In the genomic region with DNA sequence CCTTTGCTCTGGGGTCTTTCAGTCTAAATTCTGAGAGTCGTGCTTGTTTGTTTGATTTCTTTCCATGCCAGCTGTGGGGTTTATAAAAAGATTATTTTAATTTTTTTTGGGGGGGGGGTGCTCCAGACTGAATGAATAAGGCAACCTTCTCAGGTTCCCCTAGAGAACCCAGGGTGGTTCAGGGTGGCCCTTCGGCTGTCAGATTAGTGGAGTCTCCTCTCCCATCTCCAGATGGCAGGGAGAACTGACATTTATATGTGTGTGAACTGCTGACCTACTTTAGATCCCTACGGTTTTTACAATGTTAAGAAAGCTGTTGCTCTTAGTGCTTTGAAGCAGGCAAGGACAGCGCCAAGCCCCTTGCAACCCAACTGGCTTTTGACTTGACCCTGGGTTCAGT, we compare ENCODE assay signal across 10 mouse cellular contexts. TPM values are rescaled to one million over a fixed set of nuclear protein-coding genes. Genes with fewer than 3 reads are reported as not detected.
DNase-seq lines count a peak whose midpoint lies in the region; ATAC-seq and TF ChIP-seq lines count a peak whose summit lies in the region.
"Had no signal": no experiment of that assay in that cellular context is flagged by ENCODE, and none has a peak within 500 bp of the region (broad histone marks: within the 10 kb centered on the region; RNA-seq: fewer than 3 reads in every experiment).

No protein-coding gene starts in this region.

- H3K27me3 ChIP-seq in heart, embryonic 12.5 days (replicated peaks) = no peaks in the 10 kb centered on the region
- no peaks in the 10 kb centered on the region for H3K27me3 ChIP-seq in hindbrain, embryonic 12.5 days
- no peaks in the 10 kb centered on the region for H3K27me3 ChIP-seq in midbrain, embryonic 12.5 days
- H3K27me3 ChIP-seq: liver, embryonic 13.5 days had no signal

- WGBS in heart, embryonic 12.5 days = 68% methylated on average over 4 of the region's 4 CpGs
- WGBS in hindbrain, embryonic 12.5 days = 61% methylated on average over 4 of the region's 4 CpGs
- WGBS in midbrain, embryonic 12.5 days = 40% methylated on average over 4 of the region's 4 CpGs

- no peaks in the 10 kb centered on the region for H3K9me3 ChIP-seq in heart, embryonic 12.5 days (replicated peaks)
- H3K9me3 ChIP-seq in hindbrain, embryonic 12.5 days (replicated peaks) = no peaks in the 10 kb centered on the region
- H3K9me3 ChIP-seq in midbrain, embryonic 12.5 days = no peaks in the 10 kb centered on the region
- H3K9me3 ChIP-seq: liver, embryonic 13.5 days had no signal

- peaks cover 7% of the 10 kb centered on the region; the same call in 1 of the 2 replicates for H3K4me1 ChIP-seq in heart, embryonic 12.5 days (replicated peaks)
- no peaks in the 10 kb centered on the region; the same call in 1 of the 2 replicates for H3K4me1 ChIP-seq in cortical plate, adult 2 months (ENCODE audit: control insufficient read depth, insufficient read depth, low read length)
- peaks cover 17% of the 10 kb centered on the region for H3K4me1 ChIP-seq in hindbrain, embryonic 12.5 days
- peaks cover 19% of the 10 kb centered on the region; the same call in 1 of the 2 replicates for H3K4me1 ChIP-seq in midbrain, embryonic 12.5 days
- H3K4me1 ChIP-seq: liver, embryonic 13.5 days had no signal

- ATAC-seq in heart, embryonic 12.5 days (ENCODE audit: insufficient number of reproducible peaks, low FRiP score) = no peak
- ATAC-seq in hindbrain, embryonic 12.5 days (ENCODE audit: low FRiP score) = peak; percentile 41; the same call in 1 of the 2 replicates
- peak; percentile 70; the same call in 1 of the 2 replicates for ATAC-seq in midbrain, embryonic 12.5 days (ENCODE audit: low FRiP score, low read depth)

- no peaks in the 10 kb centered on the region for H3K36me3 ChIP-seq in heart, embryonic 12.5 days
- no peaks in the 10 kb centered on the region for H3K36me3 ChIP-seq in hindbrain, embryonic 12.5 days
- no peaks in the 10 kb centered on the region for H3K36me3 ChIP-seq in midbrain, embryonic 12.5 days
- H3K36me3 ChIP-seq: liver, embryonic 13.5 days had no signal

- H3K27ac ChIP-seq in heart, embryonic 12.5 days (ENCODE audit: poor library complexity, severe bottlenecking) = no peak overlapping the region
- peak overlapping the region; percentile 92; the same call in 1 of the 2 replicates for H3K27ac ChIP-seq in cortical plate, adult 2 months (ENCODE audit: insufficient read depth, low read length)
- H3K27ac ChIP-seq in hindbrain, embryonic 12.5 days = no peak overlapping the region
- peak overlapping the region; percentile 69 for H3K27ac ChIP-seq in midbrain, embryonic 12.5 days (replicated peaks)
- H3K27ac ChIP-seq: liver, embryonic 13.5 days; macrophage had no signal

- no peak for DNase-seq in heart, adult 11 months
- DNase-seq in adrenal gland, postnatal 4 days (ENCODE audit: low spot score in 2 of 2) = no peak
- DNase-seq in kidney, postnatal 36 days = no peak
- no peak for DNase-seq in urinary bladder, postnatal 36 days (ENCODE audit: low spot score in 2 of 2)
- DNase-seq: liver, embryonic 13.5 days had no signal

- H3K4me3 ChIP-seq in heart, embryonic 12.5 days = no peak overlapping the region
- H3K4me3 ChIP-seq in cortical plate, adult 2 months (ENCODE audit: insufficient read depth, low read length) = peak overlapping the region; percentile 94
- no peak overlapping the region for H3K4me3 ChIP-seq in hindbrain, embryonic 12.5 days
- H3K4me3 ChIP-seq in midbrain, embryonic 12.5 days = no peak overlapping the region
- H3K4me3 ChIP-seq: liver, embryonic 13.5 days had no signal

- TF ChIP-seq POLR2A in cortical plate, adult 2 months (IDR thresholded peaks at IDR 0.05; ENCODE audit: extremely low read depth, insufficient read depth, low read length) = no peak

- H3K9ac ChIP-seq in heart, embryonic 12.5 days = no peak overlapping the region
- H3K9ac ChIP-seq in hindbrain, embryonic 12.5 days = no peak overlapping the region; the same call in 1 of the 2 replicates
- no peak overlapping the region for H3K9ac ChIP-seq in midbrain, embryonic 12.5 days (replicated peaks)
- H3K9ac ChIP-seq: liver, embryonic 13.5 days had no signal

- TF ChIP-seq CTCF in cortical plate, adult 2 months (IDR thresholded peaks at IDR 0.05; ENCODE audit: extremely low read depth, insufficient read depth, low read length) = no peak

- H3K4me2 ChIP-seq in heart, embryonic 12.5 days = peak overlapping the region; percentile 46
- peak overlapping the region; percentile 33; the same call in 1 of the 2 replicates for H3K4me2 ChIP-seq in hindbrain, embryonic 12.5 days (replicated peaks)
- peak overlapping the region; percentile 43 for H3K4me2 ChIP-seq in midbrain, embryonic 12.5 days (replicated peaks)
- H3K4me2 ChIP-seq: liver, embryonic 13.5 days had no signal

RNA-seq across cellular contexts. Expression of a gene that starts 1.4 kb away (rescaled TPM):
- polyA plus RNA-seq in heart, embryonic 12.5 days (2016; fragmentation: Nextera tagmentation; extraction: Ambion mirVana) = 23.2 and 24.0 TPM in 2 replicates
- polyA plus RNA-seq in cortical plate, adult 2 months (2012; rRNA removed) = 32.1 and 33.9 TPM in 2 replicates
- 68.4 and 69.6 TPM in 2 replicates for polyA plus RNA-seq in hindbrain, embryonic 12.5 days (2016; fragmentation: Nextera tagmentation; extraction: Ambion mirVana)
- polyA plus RNA-seq in midbrain, embryonic 12.5 days (2016; fragmentation: Nextera tagmentation; extraction: Ambion mirVana) = 52.8 and 56.3 TPM in 2 replicates
- total RNA-seq in adrenal gland, postnatal 4 days (2021) = 10 to 100 TPM; 34.0 to 41.3 TPM

Comparison
In these comparisons a context has a peak if more than half of its experiments do, and no peak if none do; other contexts are left out.
1. H3K27ac ChIP-seq: peak in cortical plate, adult 2 months (single experiment) and midbrain, embryonic 12.5 days (single experiment); none in heart, embryonic 12.5 days (single experiment) and hindbrain, embryonic 12.5 days (single experiment).
2. Peak in every context shown above with its lines, with median percentiles within 50 percentile points of each other: H3K4me2 ChIP-seq.